Mouse (Mus musculus): ENCODE results near the gene Brpf1. TPM values are rescaled to one million over a fixed set of nuclear protein-coding genes. Genes with fewer than 3 reads are reported as not detected.
"Not testable (repeated sequence)": the region's sequence is repeated elsewhere in the genome, so short reads cannot be mapped to it uniquely, and the experiment has no call there.

The Brpf1 gene
- total RNA-seq, 1 experiment from 2014 or later = 63.0 TPM

DNA sequence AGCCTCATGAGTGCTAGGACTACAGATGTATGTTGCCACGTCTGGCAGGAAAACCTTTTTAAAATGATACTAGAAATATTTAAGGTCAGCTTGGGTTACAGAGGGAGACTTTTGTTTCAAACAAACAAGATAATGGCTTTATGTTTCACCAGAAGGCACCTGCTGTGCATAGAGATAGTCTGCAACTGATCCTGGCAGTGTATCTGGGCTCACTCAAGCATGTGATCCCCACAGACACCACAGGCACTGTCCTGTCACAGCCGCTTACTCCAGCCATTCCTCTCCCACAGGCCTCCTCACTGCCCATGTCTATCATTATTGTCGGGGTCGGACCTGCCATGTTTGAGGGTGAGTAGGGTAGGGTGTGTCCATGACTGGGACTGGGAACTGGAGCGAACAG is 5.6 kb upstream of the Brpf1 start:
- no peak for ATAC-seq (ENCODE audit: extremely low read depth, insufficient number of reproducible peaks, low FRiP score, poor library complexity, severe bottlenecking)

- ATAC-seq (ENCODE audit: extremely low read depth, insufficient number of reproducible peaks, low FRiP score, poor library complexity, severe bottlenecking) = peak; percentile 18; the same call in 1 of the 2 replicates
Observed at GRCm38 (mm10) chr6:113302258-113302657, 4.7 kb upstream of the Brpf1 start.

- ATAC-seq (ENCODE audit: extremely low read depth, insufficient number of reproducible peaks, low FRiP score, poor library complexity, severe bottlenecking) = peak; percentile 82
Observed at GRCm38 (mm10) chr6:113306322-113306985, 483 bp upstream of the Brpf1 start.

- no peak for ATAC-seq (ENCODE audit: extremely low read depth, insufficient number of reproducible peaks, low FRiP score, poor library complexity, severe bottlenecking)
Observed at GRCm38 (mm10) chr6:113307481-113308121, 664 bp downstream of the Brpf1 start.

DNA sequence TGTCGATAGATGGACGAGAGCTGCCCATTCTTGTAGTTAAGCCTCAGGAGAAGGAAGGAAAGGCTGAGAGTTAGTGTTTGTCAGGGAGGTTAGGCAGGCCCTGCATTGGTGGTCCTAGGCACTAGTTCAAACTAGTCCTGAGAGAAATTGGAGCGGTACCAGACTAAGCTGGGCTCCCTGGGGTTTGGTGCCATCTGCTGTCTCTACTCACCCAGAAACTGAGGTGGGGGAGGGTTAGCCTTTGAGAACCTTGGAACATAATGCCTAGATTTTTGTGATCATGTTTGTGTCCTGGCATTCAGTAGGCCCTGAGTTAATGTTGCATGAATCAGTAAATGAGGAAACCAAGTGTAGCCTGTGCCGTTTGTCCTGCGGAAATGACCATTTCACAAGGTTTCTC is 1.2 kb downstream of the Brpf1 start:
- no peak for ATAC-seq (ENCODE audit: extremely low read depth, insufficient number of reproducible peaks, low FRiP score, poor library complexity, severe bottlenecking)

GRCm38 (mm10) chr6:113315972-113316371 is 9.0 kb downstream of the Brpf1 start:
- ATAC-seq (ENCODE audit: extremely low read depth, insufficient number of reproducible peaks, low FRiP score, poor library complexity, severe bottlenecking) = no peak

GRCm38 (mm10) chr6:113326533-113327315 is 19.8 kb downstream of the Brpf1 start, which contains the start of gene Ogg1:
Gene Ogg1, plus strand, starts transcription at chr6:113326972.
- ATAC-seq (ENCODE audit: extremely low read depth, insufficient number of reproducible peaks, low FRiP score, poor library complexity, severe bottlenecking) = peak; percentile 92

DNA sequence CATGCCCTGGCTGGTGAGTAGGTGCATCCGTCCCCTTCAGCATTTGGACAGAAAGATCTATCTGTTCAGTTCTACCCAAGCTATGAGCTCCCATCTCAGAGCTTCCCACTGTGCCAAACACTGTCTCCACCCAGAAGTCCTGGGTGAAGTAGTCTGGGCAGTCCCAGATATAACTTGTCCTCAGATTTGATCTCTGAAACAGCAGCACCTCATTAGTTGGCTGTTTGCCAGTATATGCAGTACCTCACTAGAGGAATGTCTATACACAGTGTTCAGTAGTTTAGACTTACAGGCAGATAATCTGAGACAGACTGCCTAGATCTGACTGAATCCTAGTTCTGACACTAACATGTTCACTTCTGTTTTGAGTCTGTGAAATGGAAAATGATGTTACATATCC is 22.5 kb downstream of the Brpf1 start:
- ATAC-seq (ENCODE audit: extremely low read depth, insufficient number of reproducible peaks, low FRiP score, poor library complexity, severe bottlenecking) = no peak

DNA sequence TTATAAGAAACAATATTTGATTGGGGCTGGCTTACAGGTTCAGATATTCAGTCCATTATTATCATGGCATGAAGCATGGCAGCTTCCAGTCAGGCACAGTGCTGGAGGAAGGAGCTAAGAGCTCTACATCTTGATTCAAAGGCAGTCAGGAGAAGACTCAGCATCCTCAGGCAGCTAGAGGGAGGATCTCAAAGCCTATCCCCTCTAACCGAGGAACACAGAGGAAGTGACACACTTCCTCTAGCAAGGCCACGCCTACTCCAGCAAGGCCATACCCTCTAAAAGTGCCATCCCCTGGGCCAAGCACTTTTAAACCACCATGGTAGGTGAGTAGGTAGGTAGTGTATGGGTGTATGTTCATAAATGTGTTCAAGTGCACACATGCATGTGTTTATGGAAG is 23.6 kb downstream of the Brpf1 start:
- peak; percentile 51; the same call in 1 of the 2 replicates for ATAC-seq (ENCODE audit: extremely low read depth, insufficient number of reproducible peaks, low FRiP score, poor library complexity, severe bottlenecking)

DNA sequence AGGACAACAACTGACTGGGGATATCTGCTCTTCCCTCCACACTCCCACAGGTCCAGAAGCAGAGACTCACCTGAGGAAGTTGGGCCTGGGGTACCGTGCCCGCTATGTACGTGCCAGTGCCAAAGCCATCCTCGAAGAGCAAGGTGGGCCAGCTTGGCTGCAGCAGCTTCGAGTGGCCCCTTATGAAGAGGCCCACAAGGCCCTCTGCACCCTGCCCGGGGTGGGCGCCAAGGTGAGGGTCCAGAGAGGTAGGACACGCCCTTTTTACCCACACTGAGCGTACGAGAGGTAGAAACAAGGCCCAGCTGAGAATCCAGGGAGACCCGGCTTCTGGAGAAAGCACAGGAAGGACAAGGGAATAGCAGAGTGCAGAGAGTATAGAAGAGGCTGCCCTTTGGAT is 24.8 kb downstream of the Brpf1 start:
- no peak for ATAC-seq (ENCODE audit: extremely low read depth, insufficient number of reproducible peaks, low FRiP score, poor library complexity, severe bottlenecking)

GRCm38 (mm10) chr6:113332734-113333133 is 25.8 kb downstream of the Brpf1 start:
- not testable (repeated sequence) for ATAC-seq (ENCODE audit: extremely low read depth, insufficient number of reproducible peaks, low FRiP score, poor library complexity, severe bottlenecking)

DNA sequence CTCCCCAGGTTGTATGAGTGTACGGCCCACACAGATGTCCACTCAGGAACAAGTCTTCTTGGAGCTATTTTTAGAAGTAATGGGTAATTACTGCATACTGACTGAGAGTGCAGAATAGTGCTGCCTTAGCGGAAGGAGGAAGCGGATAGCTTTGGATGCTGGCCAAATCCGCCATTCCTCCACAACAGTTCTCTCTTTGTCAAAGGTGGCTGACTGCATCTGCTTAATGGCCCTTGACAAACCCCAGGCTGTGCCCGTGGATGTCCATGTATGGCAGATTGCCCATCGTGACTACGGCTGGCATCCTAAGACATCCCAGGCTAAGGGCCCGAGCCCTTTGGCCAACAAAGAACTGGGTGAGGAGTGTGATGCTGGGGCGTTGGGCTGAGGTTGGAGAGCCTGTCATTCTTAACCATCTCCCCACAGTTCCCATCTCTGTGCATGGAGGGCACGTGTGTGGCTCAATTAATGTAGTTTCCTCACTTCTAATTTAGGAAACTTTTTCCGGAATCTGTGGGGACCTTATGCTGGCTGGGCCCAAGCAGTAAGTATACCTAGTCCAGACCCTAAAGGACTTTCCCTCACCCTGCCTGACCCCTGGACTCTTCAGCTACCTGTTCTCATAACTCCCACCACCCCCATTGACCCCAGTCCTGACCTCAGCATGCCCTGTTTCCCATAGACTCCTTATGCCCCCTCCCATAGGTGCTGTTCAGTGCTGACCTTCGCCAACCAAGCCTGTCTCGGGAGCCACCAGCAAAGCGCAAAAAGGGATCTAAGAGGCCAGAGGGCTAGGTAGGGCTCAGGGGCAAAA is 26.4 kb downstream of the Brpf1 start:
- no peak for ATAC-seq (ENCODE audit: extremely low read depth, insufficient number of reproducible peaks, low FRiP score, poor library complexity, severe bottlenecking)

GRCm38 (mm10) chr6:113334216-113334615 is 27.3 kb downstream of the Brpf1 start:
- ATAC-seq (ENCODE audit: extremely low read depth, insufficient number of reproducible peaks, low FRiP score, poor library complexity, severe bottlenecking) = no peak

- no peak for ATAC-seq (ENCODE audit: extremely low read depth, insufficient number of reproducible peaks, low FRiP score, poor library complexity, severe bottlenecking)
Observed at GRCm38 (mm10) chr6:113336852-113337620, 30.1 kb downstream of the Brpf1 start.

DNA sequence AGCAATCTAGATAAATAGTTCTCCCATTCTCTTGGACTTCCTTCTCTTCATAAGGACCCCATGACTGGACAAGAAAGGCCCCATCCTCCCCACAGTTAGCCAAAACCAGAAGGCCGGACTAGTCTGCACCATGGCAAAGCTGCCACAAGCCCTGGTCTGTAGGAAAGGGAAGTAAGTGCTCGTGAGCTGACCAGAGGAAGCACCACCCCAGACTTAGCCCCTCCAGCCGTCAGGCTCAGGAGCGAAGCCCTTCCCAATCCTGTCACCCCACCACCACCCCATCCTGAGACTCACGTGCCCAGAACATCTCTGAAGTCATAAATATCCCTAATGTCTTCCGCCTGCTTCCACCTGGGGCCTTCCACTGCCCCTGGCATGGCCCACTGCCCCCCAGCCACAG is 34.6 kb downstream of the Brpf1 start:
- ATAC-seq (ENCODE audit: extremely low read depth, insufficient number of reproducible peaks, low FRiP score, poor library complexity, severe bottlenecking) = no peak

DNA sequence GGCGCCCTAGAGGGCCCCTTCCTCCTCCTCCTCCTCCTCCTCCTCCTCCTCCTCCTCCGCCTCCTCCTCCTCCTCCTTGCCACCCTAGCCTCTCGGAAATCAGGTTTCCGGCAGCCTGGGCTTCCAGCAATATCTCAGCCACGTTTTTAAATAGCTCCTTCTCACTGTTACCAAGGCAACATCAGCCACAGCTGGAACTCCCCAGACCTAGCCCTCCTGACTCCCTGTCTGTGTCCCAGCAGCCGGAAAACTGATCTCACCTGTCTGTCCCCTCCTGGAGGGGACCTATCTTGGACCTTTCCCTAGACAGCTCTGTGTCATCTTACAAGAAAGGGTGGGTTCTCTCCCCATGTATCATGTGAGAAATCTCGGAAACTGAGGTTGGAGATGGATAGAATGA is 35.4 kb downstream of the Brpf1 start:
- no peak for ATAC-seq (ENCODE audit: extremely low read depth, insufficient number of reproducible peaks, low FRiP score, poor library complexity, severe bottlenecking)

DNA sequence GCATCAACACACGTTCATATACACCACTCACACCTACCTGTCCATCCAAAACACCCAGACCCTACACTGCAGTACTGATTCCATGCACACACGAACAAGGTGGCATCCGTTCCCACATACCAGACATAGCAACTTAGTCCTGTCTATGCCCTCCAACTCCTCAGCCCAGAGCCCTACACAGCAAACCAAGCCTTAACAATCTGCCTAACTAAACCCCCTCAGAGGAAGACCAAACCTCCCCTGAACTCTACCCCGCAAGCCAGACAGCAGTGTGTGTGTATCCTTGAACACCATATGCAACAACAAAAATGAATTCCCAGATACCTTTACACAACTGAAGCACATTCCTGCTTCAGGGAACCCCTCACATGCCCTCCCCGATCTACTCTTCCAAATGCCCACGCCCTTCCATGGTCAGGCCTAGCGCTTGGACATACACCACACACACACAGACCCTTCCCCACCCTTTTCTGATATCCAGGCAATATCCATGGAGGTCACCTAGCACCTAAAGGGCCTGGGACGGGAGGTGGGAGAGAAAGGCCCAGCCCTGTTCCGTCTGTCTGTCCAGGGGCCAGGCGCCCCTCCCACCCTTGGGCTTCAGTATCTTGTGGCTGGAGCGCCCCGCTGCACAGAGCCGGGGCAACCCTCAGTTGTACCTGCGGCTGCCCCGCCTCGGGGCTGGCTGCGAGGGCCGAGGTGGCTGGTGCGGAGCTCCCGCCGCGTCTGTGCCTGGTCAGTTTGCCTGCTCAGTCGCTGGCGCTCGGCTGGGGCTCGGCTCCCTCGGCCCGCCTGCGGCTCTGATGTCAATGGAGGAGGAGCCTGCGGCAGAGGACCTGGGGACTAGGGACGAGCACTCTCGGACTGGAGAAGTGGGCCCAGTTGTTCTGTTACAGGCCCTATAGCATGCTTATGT is 36.5 kb downstream of the Brpf1 start, which contains the start of gene Camk1:
Gene Camk1, minus strand, starts transcription at position 808 of the 916 bp plus-strand sequence.
- ATAC-seq (ENCODE audit: extremely low read depth, insufficient number of reproducible peaks, low FRiP score, poor library complexity, severe bottlenecking) = peak; percentile 67
